Mouse (Mus musculus): ENCODE measurements around the gene Rbm8a.

GRCm38 (mm10) chr3:96599411-96599810, 30.3 kb upstream of the Rbm8a start:
- TF ChIP-seq CTCF (IDR thresholded peaks at IDR 0.05; ENCODE audit: low read depth) (no peak), EP300 (IDR thresholded peaks at IDR 0.05; ENCODE audit: low read depth) (no peak)
